Mouse (Mus musculus): ENCODE measurements at regions not wholly inside any gene's neighbourhood (a gene's known extent, or its start where the extent isn't known, plus 50 kb on each side); places are given as distances from the start of the nearest gene placed in this dataset.
"Not testable (repeated sequence)": the region's sequence is repeated elsewhere in the genome, so short reads cannot be mapped to it uniquely, and the experiment has no call there.

GRCm38 (mm10) chr2:116444163-116444562, 378.5 kb upstream of the Meis2 start:
- DNase-seq = no peak

GRCm38 (mm10) chr2:116440252-116440651, 374.6 kb upstream of the Meis2 start:
- no peak for DNase-seq

- DNase-seq = no peak
Measured at GRCm38 (mm10) chr2:116433481-116433880, 367.8 kb upstream of the Meis2 start.

- DNase-seq = no peak
Measured at GRCm38 (mm10) chr2:116424131-116424530, 358.5 kb upstream of the Meis2 start.

- DNase-seq = peak; percentile 7 to 41
Measured at GRCm38 (mm10) chr2:116417428-116418195, 352.0 kb upstream of the Meis2 start.

- no peak for DNase-seq
Measured at GRCm38 (mm10) chr2:116415742-116416141, 350.1 kb upstream of the Meis2 start.

GRCm38 (mm10) chr2:116402113-116402512, 336.5 kb upstream of the Meis2 start:
- no peak for DNase-seq

GRCm38 (mm10) chr2:116399966-116400365, 334.3 kb upstream of the Meis2 start:
- DNase-seq = no peak

- DNase-seq = no peak
Measured at GRCm38 (mm10) chr2:116368811-116369210, 303.2 kb upstream of the Meis2 start.

- DNase-seq = no peak
Measured at GRCm38 (mm10) chr2:116364136-116364535, 298.5 kb upstream of the Meis2 start.

GRCm38 (mm10) chr2:116358145-116358544, 292.5 kb upstream of the Meis2 start:
- no peak for DNase-seq

GRCm38 (mm10) chr2:116348530-116348914, 282.9 kb upstream of the Meis2 start:
- DNase-seq = no peak

GRCm38 (mm10) chr2:116347827-116348529, 282.3 kb upstream of the Meis2 start:
- no peak for DNase-seq

- no peak for DNase-seq
Measured at GRCm38 (mm10) chr2:116331801-116332200, 266.2 kb upstream of the Meis2 start.

GRCm38 (mm10) chr2:116322039-116322770, 256.6 kb upstream of the Meis2 start:
- DNase-seq = no peak

- DNase-seq = no peak
Measured at GRCm38 (mm10) chr2:116299551-116299950, 233.9 kb upstream of the Meis2 start.

GRCm38 (mm10) chr2:116289886-116290285, 224.2 kb upstream of the Meis2 start:
- no peak for DNase-seq

- DNase-seq = not testable (repeated sequence)
Measured at GRCm38 (mm10) chr2:116243191-116243590, 177.6 kb upstream of the Meis2 start.

GRCm38 (mm10) chr2:116236731-116237130, 171.1 kb upstream of the Meis2 start:
- no peak for DNase-seq

GRCm38 (mm10) chr2:116232793-116233192, 167.2 kb upstream of the Meis2 start:
- no peak for DNase-seq

- peak; percentile 16 to 66 for DNase-seq
Measured at GRCm38 (mm10) chr2:116216418-116216817, 150.8 kb upstream of the Meis2 start.

GRCm38 (mm10) chr2:116201248-116202223, 135.9 kb upstream of the Meis2 start:
- no peak for DNase-seq
